In genomic region chr11:20794913-20795254, GRCm38 (mm10) we compare ENCODE assay signal across 9 mouse cellular contexts. TPM values are rescaled to one million over a fixed set of nuclear protein-coding genes. Genes with fewer than 3 reads are reported as not detected.
A peak's percentile ranks its signal among the peaks of the same experiment; 100 is the strongest.
DNase-seq lines count a peak whose midpoint lies in the region; ATAC-seq lines count a peak whose summit lies in the region.
"Had no signal": no experiment of that assay in that cellular context is flagged by ENCODE, and none has a peak within 500 bp of the region (broad histone marks: within the 10 kb centered on the region; RNA-seq: fewer than 3 reads in every experiment).

No protein-coding gene starts in this region.

- no peak for DNase-seq in hindbrain, embryonic 11.5 days (ENCODE audit: low spot score)
- DNase-seq in hindbrain, embryonic 10.5 days (ENCODE audit: low spot score) = no peak
- no peak for DNase-seq in midbrain, embryonic 11.5 days (ENCODE audit: low spot score, missing footprints)
- no peak for DNase-seq in midbrain, embryonic 10.5 days (ENCODE audit: low spot score)
- DNase-seq in ovary, postnatal 10 days (ENCODE audit: low spot score) = no peak
- DNase-seq in layer of hippocampus, adult 8-10 months (ENCODE audit: low spot score in 2 of 2) = no peak

- H3K27me3 ChIP-seq in hindbrain, embryonic 11.5 days (ENCODE audit: control insufficient read depth, insufficient read depth, low read length) = no peaks in the 10 kb centered on the region
- H3K27me3 ChIP-seq in hindbrain, embryonic 10.5 days (ENCODE audit: insufficient read depth, poor library complexity, severe bottlenecking) = no peaks in the 10 kb centered on the region
- H3K27me3 ChIP-seq in midbrain, embryonic 11.5 days (ENCODE audit: control insufficient read depth, insufficient read depth, low read length) = no peaks in the 10 kb centered on the region
- H3K27me3 ChIP-seq in midbrain, embryonic 10.5 days (ENCODE audit: low read depth, poor library complexity, severe bottlenecking) = peaks cover 5% of the 10 kb centered on the region; the same call in 1 of the 2 replicates
- H3K27me3 ChIP-seq in hindbrain, embryonic 16.5 days (replicated peaks; ENCODE audit: control insufficient read depth, insufficient read depth, low read length) = no peaks in the 10 kb centered on the region
- H3K27me3 ChIP-seq in stomach, embryonic 15.5 days (replicated peaks) = no peaks in the 10 kb centered on the region

- 53% methylated on average over 11 of the region's 11 CpGs for WGBS in hindbrain, embryonic 11.5 days
- 61% methylated on average over 11 of the region's 11 CpGs for WGBS in hindbrain, embryonic 10.5 days
- 58% methylated on average over 11 of the region's 11 CpGs for WGBS in midbrain, embryonic 11.5 days
- WGBS in midbrain, embryonic 10.5 days = 55% methylated on average over 11 of the region's 11 CpGs
- WGBS in hindbrain, embryonic 16.5 days = 57% methylated on average over 11 of the region's 11 CpGs
- 42% methylated on average over 11 of the region's 11 CpGs for WGBS in stomach, embryonic 15.5 days

- no peaks in the 10 kb centered on the region for H3K9me3 ChIP-seq in hindbrain, embryonic 11.5 days (ENCODE audit: control insufficient read depth, low read length)
- H3K9me3 ChIP-seq in hindbrain, embryonic 10.5 days = peaks cover 7% of the 10 kb centered on the region; the same call in 1 of the 2 replicates
- H3K9me3 ChIP-seq in midbrain, embryonic 11.5 days (ENCODE audit: control insufficient read depth, low read length) = no peaks in the 10 kb centered on the region
- peaks cover 4% of the 10 kb centered on the region; the same call in 1 of the 2 replicates for H3K9me3 ChIP-seq in midbrain, embryonic 10.5 days (replicated peaks)
- no peaks in the 10 kb centered on the region; the same call in 1 of the 2 replicates for H3K9me3 ChIP-seq in hindbrain, embryonic 16.5 days (ENCODE audit: control insufficient read depth, low read length)
- H3K9me3 ChIP-seq in stomach, embryonic 15.5 days = no peaks in the 10 kb centered on the region
- H3K9me3 ChIP-seq: liver, embryonic 15.5 days had no signal

- H3K27ac ChIP-seq in hindbrain, embryonic 11.5 days (ENCODE audit: low read depth, low read length) = no peak overlapping the region
- H3K27ac ChIP-seq in hindbrain, embryonic 10.5 days = no peak overlapping the region
- no peak overlapping the region for H3K27ac ChIP-seq in midbrain, embryonic 11.5 days (ENCODE audit: low read depth, low read length)
- no peak overlapping the region for H3K27ac ChIP-seq in midbrain, embryonic 10.5 days (replicated peaks)
- H3K27ac ChIP-seq in hindbrain, embryonic 16.5 days (ENCODE audit: low read depth, low read length) = no peak overlapping the region
- no peak overlapping the region for H3K27ac ChIP-seq in stomach, embryonic 15.5 days
- H3K27ac ChIP-seq: liver, embryonic 15.5 days had no signal

- no peak overlapping the region for H3K4me2 ChIP-seq in hindbrain, embryonic 11.5 days (replicated peaks; ENCODE audit: low read depth, low read length)
- H3K4me2 ChIP-seq in midbrain, embryonic 11.5 days = no peak overlapping the region
- H3K4me2 ChIP-seq in hindbrain, embryonic 16.5 days (ENCODE audit: low read length) = no peak overlapping the region
- H3K4me2 ChIP-seq in stomach, embryonic 15.5 days = 0 out of 2 replicates have a peak overlapping the region, but pooled peaks have one; percentile 27
- H3K4me2 ChIP-seq: liver, embryonic 15.5 days had no signal

- ATAC-seq in hindbrain, embryonic 11.5 days (ENCODE audit: low FRiP score) = peak; percentile 71
- peak; percentile 48 for ATAC-seq in midbrain, embryonic 11.5 days (ENCODE audit: low FRiP score)
- ATAC-seq in hindbrain, embryonic 16.5 days = peak; percentile 67; the same call in 1 of the 2 replicates
- 0 out of 2 replicates have a peak, but pooled peaks have one; percentile 14 for ATAC-seq in stomach, embryonic 15.5 days (ENCODE audit: insufficient read depth, low FRiP score, low read depth)

- H3K36me3 ChIP-seq in hindbrain, embryonic 11.5 days (ENCODE audit: control insufficient read depth, insufficient read depth, low read length) = no peaks in the 10 kb centered on the region
- H3K36me3 ChIP-seq in hindbrain, embryonic 10.5 days = no peaks in the 10 kb centered on the region
- H3K36me3 ChIP-seq in midbrain, embryonic 11.5 days (ENCODE audit: control insufficient read depth, insufficient read depth, low read length) = no peaks in the 10 kb centered on the region
- no peaks in the 10 kb centered on the region for H3K36me3 ChIP-seq in midbrain, embryonic 10.5 days
- no peaks in the 10 kb centered on the region for H3K36me3 ChIP-seq in hindbrain, embryonic 16.5 days (ENCODE audit: control insufficient read depth, insufficient read depth, low read length)
- H3K36me3 ChIP-seq in stomach, embryonic 15.5 days = no peaks in the 10 kb centered on the region
- H3K36me3 ChIP-seq: liver, embryonic 15.5 days had no signal

- H3K9ac ChIP-seq in hindbrain, embryonic 11.5 days (ENCODE audit: low read depth, low read length) = no peak overlapping the region
- no peak overlapping the region for H3K9ac ChIP-seq in midbrain, embryonic 11.5 days (ENCODE audit: low read length)
- H3K9ac ChIP-seq in hindbrain, embryonic 16.5 days (ENCODE audit: low read depth, low read length) = no peak overlapping the region
- no peak overlapping the region for H3K9ac ChIP-seq in stomach, embryonic 15.5 days
- H3K9ac ChIP-seq: liver, embryonic 15.5 days had no signal

- no peak overlapping the region for H3K4me3 ChIP-seq in hindbrain, embryonic 11.5 days (ENCODE audit: low read depth, low read length)
- H3K4me3 ChIP-seq in hindbrain, embryonic 10.5 days = no peak overlapping the region
- H3K4me3 ChIP-seq in midbrain, embryonic 11.5 days (ENCODE audit: low read depth, low read length) = no peak overlapping the region
- no peak overlapping the region for H3K4me3 ChIP-seq in midbrain, embryonic 10.5 days
- no peak overlapping the region for H3K4me3 ChIP-seq in hindbrain, embryonic 16.5 days (ENCODE audit: low read length)
- no peak overlapping the region for H3K4me3 ChIP-seq in stomach, embryonic 15.5 days (replicated peaks)
- H3K4me3 ChIP-seq: liver, embryonic 15.5 days had no signal

- H3K4me1 ChIP-seq in hindbrain, embryonic 11.5 days (replicated peaks; ENCODE audit: control insufficient read depth, insufficient read depth, low read length) = no peaks in the 10 kb centered on the region
- peaks cover 11% of the 10 kb centered on the region for H3K4me1 ChIP-seq in hindbrain, embryonic 10.5 days (replicated peaks)
- 0 out of 2 replicates have a peak, but pooled peaks cover 3% of the 10 kb centered on the region for H3K4me1 ChIP-seq in midbrain, embryonic 11.5 days (ENCODE audit: control insufficient read depth, insufficient read depth, low read length)
- H3K4me1 ChIP-seq in midbrain, embryonic 10.5 days = peaks cover 12% of the 10 kb centered on the region
- H3K4me1 ChIP-seq in hindbrain, embryonic 16.5 days (ENCODE audit: control insufficient read depth, insufficient read depth, low read depth, low read length) = no peaks in the 10 kb centered on the region
- H3K4me1 ChIP-seq in stomach, embryonic 15.5 days = peaks cover 4% of the 10 kb centered on the region; the same call in 1 of the 2 replicates
- H3K4me1 ChIP-seq: liver, embryonic 15.5 days had no signal

RNA-seq across cellular contexts. Expression of gene Lgalsl, which starts 36.0 kb away (rescaled TPM):
- 19.7 and 28.4 TPM in 2 replicates for polyA plus RNA-seq in hindbrain, embryonic 11.5 days (2014; fragmentation: Nextera tagmentation; extraction: Ambion mirVana)
- polyA plus RNA-seq in hindbrain, embryonic 10.5 days (2016; fragmentation: Nextera tagmentation; extraction: Ambion mirVana) = 23.6 and 23.9 TPM in 2 replicates
- 26.6 and 29.4 TPM in 2 replicates for polyA plus RNA-seq in midbrain, embryonic 11.5 days (2014; fragmentation: Nextera tagmentation; extraction: Ambion mirVana)
- polyA plus RNA-seq in midbrain, embryonic 10.5 days (2016; fragmentation: Nextera tagmentation; extraction: Ambion mirVana) = 24.4 and 29.0 TPM in 2 replicates
- polyA plus RNA-seq in hindbrain, embryonic 16.5 days (2015; fragmentation: Nextera tagmentation; extraction: Ambion mirVana) = 84.9 and 87.2 TPM in 2 replicates
- polyA plus RNA-seq in stomach, embryonic 15.5 days (2015; fragmentation: Nextera tagmentation; extraction: Ambion mirVana) = 34.0 and 36.5 TPM in 2 replicates
- 10 to 100 TPM; 70.3 to 84.7 (median 71.2) TPM for total RNA-seq in layer of hippocampus, adult 8-10 months (2022)

RNA-seq across cellular contexts. Expression of gene Aftph, which starts 53.5 kb away (rescaled TPM):
- 29.2 and 31.3 TPM in 2 replicates for polyA plus RNA-seq in hindbrain, embryonic 11.5 days (2014; fragmentation: Nextera tagmentation; extraction: Ambion mirVana)
- 21.5 and 26.1 TPM in 2 replicates for polyA plus RNA-seq in hindbrain, embryonic 10.5 days (2016; fragmentation: Nextera tagmentation; extraction: Ambion mirVana)
- polyA plus RNA-seq in midbrain, embryonic 11.5 days (2014; fragmentation: Nextera tagmentation; extraction: Ambion mirVana) = 32.1 and 33.1 TPM in 2 replicates
- 22.1 and 23.9 TPM in 2 replicates for polyA plus RNA-seq in midbrain, embryonic 10.5 days (2016; fragmentation: Nextera tagmentation; extraction: Ambion mirVana)
- polyA plus RNA-seq in hindbrain, embryonic 16.5 days (2015; fragmentation: Nextera tagmentation; extraction: Ambion mirVana) = 31.5 and 33.8 TPM in 2 replicates
- 22.8 and 23.2 TPM in 2 replicates for polyA plus RNA-seq in stomach, embryonic 15.5 days (2015; fragmentation: Nextera tagmentation; extraction: Ambion mirVana)
- total RNA-seq in layer of hippocampus, adult 8-10 months (2022) = 10 to 100 TPM; 78.5 to 92.9 (median 84.3) TPM

Comparison
In these comparisons a context has a peak if more than half of its experiments do, and no peak if none do; other contexts are left out.
1. ATAC-seq: peak in every context shown above with its lines; median percentile 71 in hindbrain, embryonic 11.5 days; 67 in hindbrain, embryonic 16.5 days; 48 in midbrain, embryonic 11.5 days; 14 in stomach, embryonic 15.5 days.